Mouse (Mus musculus): ENCODE data around the gene Gm20605.
A peak's percentile ranks its signal among the peaks of the same experiment; 100 is the strongest.

GRCm38 (mm10) chr5:137584976-137585375, 44.0 kb upstream of the Gm20605 start:
- peak; percentile 76 for TF ChIP-seq CTCF (IDR thresholded peaks at IDR 0.05)
- TF ChIP-seq EP300 (IDR thresholded peaks at IDR 0.05), result no peak
